Mouse (Mus musculus) thymus, adult 2 months (tissue): ENCODE measurements around the gene Clk1.

Experiments
- CTCF ChIP-seq: fragments of 200-500 bp; IDR thresholded peaks from 2 replicates; pipeline ENCODE4 v1.5.1; 2012; ENCODE audit warnings: mild to moderate bottlenecking, control low read depth, low read length, moderate library complexity, borderline replicate concordance; ENCODE audit not compliant: control insufficient read depth, poor library complexity, insufficient read depth; ENCODE audit errors: extremely low read depth
- POLR2A ChIP-seq: fragments of 200-500 bp; IDR thresholded peaks from 2 replicates; pipeline ENCODE4 v1.6.1; 2012; ENCODE audit warnings: mild to moderate bottlenecking, low read length, control low read depth, moderate library complexity; ENCODE audit not compliant: control insufficient read depth, poor library complexity, insufficient read depth; ENCODE audit errors: extremely low read depth

- TF ChIP-seq CTCF (no peak), POLR2A (no peak)
Measured at GRCm38 (mm10) chr1:58395341-58395740, 28.5 kb downstream of the Clk1 start.
